Mouse (Mus musculus): Measurements from ENCODE around the gene Dppa4. TPM values are rescaled to one million over a fixed set of nuclear protein-coding genes. Genes with fewer than 3 reads are reported as not detected.

The Dppa4 gene
- not detected in 2 replicates for polyA plus RNA-seq (2012; rRNA removed)

DNA sequence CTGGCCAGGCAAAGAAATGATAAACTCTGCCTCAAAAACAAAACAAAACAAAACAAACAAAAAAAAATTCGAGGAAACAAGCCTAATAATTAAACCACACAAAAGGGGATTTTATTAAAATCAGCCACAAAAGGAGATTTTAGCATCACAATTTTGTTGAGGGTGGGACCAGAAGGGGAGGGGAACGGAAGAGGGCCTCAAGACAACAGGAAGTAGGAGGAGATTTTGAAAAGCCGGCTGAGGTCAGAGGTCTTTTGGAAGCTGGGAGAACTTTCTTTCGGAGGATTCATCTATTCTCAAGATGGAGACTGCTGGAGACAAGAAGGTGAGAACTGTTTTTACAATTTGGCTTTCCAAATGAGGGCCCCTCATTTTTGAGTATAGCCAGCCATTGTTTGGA, at the start of gene Dppa4:
Dppa4 (plus strand) TSS at position 217 of the 400 bp plus-strand sequence.
- DNase-seq = no peak
- TF ChIP-seq CTCF (IDR thresholded peaks at IDR 0.05; ENCODE audit: insufficient read depth, low read length) (no peak), POLR2A (IDR thresholded peaks at IDR 0.05; ENCODE audit: borderline replicate concordance, extremely low read depth, low read depth, low read length) (no peak)
- H3K4me1 ChIP-seq (ENCODE audit: control insufficient read depth, insufficient read depth, low read length) = no peaks in the 10 kb centered on the region
- whole genome bisulfite sequencing = 53% methylated on average over 4 of the region's 4 CpGs
- H3K4me3 ChIP-seq (replicated peaks; ENCODE audit: extremely low read depth, low read depth, low read length) = no peak within 1 kb of the TSS

DNA sequence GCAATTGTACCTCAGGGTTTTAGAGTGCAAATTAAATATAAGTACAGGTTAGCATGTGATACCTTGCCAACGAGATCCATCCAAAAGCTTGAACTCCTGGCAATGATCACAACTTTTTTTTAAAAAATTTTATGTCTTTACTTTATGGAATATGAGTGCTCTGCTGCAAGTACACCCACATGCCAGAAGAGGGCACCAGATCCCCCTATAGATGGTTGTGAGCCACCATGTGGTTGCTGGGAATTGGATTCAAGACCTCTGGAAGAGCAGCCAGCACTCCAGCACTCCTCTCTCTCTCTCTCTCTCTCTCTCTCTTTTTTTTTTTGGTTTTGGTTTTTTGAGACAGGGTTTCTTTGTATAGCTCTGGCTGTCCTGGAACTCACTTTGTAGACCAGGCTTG, 48.5 kb upstream of the Dppa4 start:
- WGBS = 83% methylated on average over 1 of the region's 1 CpGs
- Histone ChIP-seq H3K4me1 (ENCODE audit: control insufficient read depth, insufficient read depth, low read length) (no peaks in the 10 kb centered on the region), H3K4me3 (replicated peaks; ENCODE audit: extremely low read depth, low read depth, low read length) (no peak overlapping the region)
- DNase-seq = no peak
- TF ChIP-seq POLR2A (IDR thresholded peaks at IDR 0.05; ENCODE audit: borderline replicate concordance, extremely low read depth, low read depth, low read length) (no peak), CTCF (IDR thresholded peaks at IDR 0.05; ENCODE audit: insufficient read depth, low read length) (no peak)

DNA sequence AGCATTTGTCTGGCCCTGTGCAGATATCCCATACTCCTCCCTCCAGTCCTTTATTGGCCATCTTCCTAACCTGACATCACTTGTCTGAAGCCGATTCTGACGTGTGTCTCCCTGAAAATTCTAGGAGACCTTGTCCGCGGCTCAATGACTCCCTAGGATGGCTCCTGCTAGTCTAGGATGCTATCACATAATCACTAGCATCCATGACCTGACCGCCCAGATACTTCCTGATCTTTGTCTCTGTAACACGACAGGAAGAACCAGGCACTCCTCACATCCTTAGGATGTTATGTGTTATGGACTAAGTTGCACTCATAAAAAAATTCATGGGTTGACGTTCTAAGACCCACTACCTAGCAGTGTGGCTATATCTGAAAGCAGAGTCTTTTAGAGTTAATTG, 45.9 kb upstream of the Dppa4 start:
- Histone ChIP-seq H3K4me3 (replicated peaks; ENCODE audit: extremely low read depth, low read depth, low read length) (no peak overlapping the region), H3K4me1 (ENCODE audit: control insufficient read depth, insufficient read depth, low read length) (no peaks in the 10 kb centered on the region)
- TF ChIP-seq POLR2A (IDR thresholded peaks at IDR 0.05; ENCODE audit: borderline replicate concordance, extremely low read depth, low read depth, low read length) = no peak
- TF ChIP-seq CTCF (IDR thresholded peaks at IDR 0.05; ENCODE audit: insufficient read depth, low read length) = no peak
- 64% methylated on average over 7 of the region's 7 CpGs for WGBS
- DNase-seq = no peak

DNA sequence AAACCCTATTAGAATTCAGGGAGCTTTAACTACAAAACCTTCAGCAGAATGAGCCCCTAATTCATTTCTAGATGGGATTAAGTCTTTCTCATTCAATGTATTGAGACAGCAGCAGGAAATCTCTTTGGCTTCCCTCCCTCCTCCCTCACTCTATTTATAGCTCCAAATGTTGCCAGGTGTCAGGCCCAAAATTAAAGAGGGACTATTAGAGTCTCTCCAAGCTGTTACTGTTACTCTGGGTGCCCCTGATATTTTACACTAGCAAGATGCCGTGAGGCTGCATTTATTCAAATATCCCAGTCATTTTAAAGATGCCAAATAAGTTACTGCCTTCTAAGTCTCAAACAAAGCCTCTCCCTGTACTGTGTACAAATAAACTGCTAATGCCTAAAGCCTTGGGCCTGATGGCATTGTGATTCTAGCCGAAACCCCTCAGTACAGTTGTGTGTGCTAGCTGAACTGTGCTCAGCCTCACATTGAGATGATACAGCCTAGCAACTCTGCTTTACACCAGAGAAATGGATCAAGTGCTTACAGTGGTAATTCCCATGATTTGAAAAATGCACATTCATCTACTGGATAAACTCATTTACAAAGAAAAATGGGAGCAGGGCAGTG, 36.4 kb upstream of the Dppa4 start:
- TF ChIP-seq POLR2A (IDR thresholded peaks at IDR 0.05; ENCODE audit: borderline replicate concordance, extremely low read depth, low read depth, low read length) = no peak
- no peak for TF ChIP-seq CTCF (IDR thresholded peaks at IDR 0.05; ENCODE audit: insufficient read depth, low read length)
- Histone ChIP-seq H3K4me3 (replicated peaks; ENCODE audit: extremely low read depth, low read depth, low read length) (no peak overlapping the region), H3K4me1 (ENCODE audit: control insufficient read depth, insufficient read depth, low read length) (no peaks in the 10 kb centered on the region)
- 80% methylated on average over 2 of the region's 2 CpGs for WGBS
- no peak for DNase-seq

DNA sequence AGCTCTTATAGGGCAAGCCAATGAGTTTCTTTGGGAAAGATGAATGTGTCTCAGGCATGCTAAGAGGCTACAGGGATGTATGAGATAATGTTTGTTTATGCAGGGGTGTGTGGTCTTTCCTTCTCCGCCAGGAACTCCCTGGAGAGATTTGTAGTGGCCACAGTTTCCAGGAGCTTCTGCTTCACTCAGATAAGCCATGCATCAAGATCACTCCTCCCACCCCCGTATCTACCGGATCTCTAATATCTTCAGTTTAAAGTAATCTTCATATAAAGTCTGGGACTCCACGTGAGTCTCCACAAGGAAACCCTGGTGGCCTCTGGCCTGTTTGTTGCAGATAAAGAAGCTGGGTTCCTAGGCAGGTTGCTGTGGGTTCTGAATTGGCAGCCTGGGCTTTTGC, 30.7 kb upstream of the Dppa4 start:
- WGBS = 28% methylated on average over 4 of the region's 4 CpGs
- TF ChIP-seq POLR2A (IDR thresholded peaks at IDR 0.05; ENCODE audit: borderline replicate concordance, extremely low read depth, low read depth, low read length) = no peak
- no peak for TF ChIP-seq CTCF (IDR thresholded peaks at IDR 0.05; ENCODE audit: insufficient read depth, low read length)
- no peaks in the 10 kb centered on the region for H3K4me1 ChIP-seq (ENCODE audit: control insufficient read depth, insufficient read depth, low read length)
- no peak for DNase-seq
- no peak overlapping the region for H3K4me3 ChIP-seq (replicated peaks; ENCODE audit: extremely low read depth, low read depth, low read length)

DNA sequence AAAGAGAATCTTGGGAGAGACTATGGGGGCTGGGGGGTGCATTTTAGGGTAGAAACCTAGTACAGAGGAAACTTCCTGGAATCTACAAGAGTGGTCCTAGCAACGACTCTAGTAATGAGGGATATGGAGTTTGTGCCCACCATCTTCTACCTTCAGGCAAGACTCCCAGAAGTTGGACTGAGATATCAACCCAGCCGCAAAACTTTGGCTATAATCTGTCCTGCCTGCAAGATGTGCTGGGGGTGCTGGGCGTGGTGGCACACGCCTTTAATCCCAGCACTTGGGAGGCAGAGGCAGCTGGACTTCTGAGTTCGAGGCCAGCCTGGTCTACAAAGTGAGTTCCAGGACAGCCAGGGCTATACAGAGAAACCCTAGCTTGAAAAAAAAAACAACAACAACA, 28.9 kb upstream of the Dppa4 start:
- H3K4me3 ChIP-seq (replicated peaks; ENCODE audit: extremely low read depth, low read depth, low read length) = no peak overlapping the region
- H3K4me1 ChIP-seq (ENCODE audit: control insufficient read depth, insufficient read depth, low read length) = no peaks in the 10 kb centered on the region
- no peak for TF ChIP-seq CTCF (IDR thresholded peaks at IDR 0.05; ENCODE audit: insufficient read depth, low read length)
- no peak for TF ChIP-seq POLR2A (IDR thresholded peaks at IDR 0.05; ENCODE audit: borderline replicate concordance, extremely low read depth, low read depth, low read length)
- WGBS = 95% methylated on average over 5 of the region's 5 CpGs
- DNase-seq = no peak

DNA sequence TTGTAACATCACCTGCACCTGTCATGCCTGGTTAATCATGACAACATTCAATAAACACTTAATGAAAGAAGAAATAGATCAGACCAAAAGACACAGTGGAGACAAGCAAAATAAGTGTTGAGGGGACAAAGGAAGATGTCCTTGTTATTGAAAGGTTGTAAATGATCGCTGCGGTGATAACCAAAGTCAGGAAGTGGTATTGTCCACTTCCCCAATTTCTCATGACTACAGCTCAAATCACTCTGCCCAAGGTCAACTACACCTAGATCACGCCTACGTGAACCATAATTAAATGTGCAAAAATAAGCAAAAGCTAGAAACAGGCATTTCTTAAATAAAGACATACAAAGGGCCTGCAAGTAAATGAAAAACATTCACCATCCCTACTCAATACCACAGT, 24.0 kb upstream of the Dppa4 start:
- DNase-seq = no peak
- TF ChIP-seq CTCF (IDR thresholded peaks at IDR 0.05; ENCODE audit: insufficient read depth, low read length) (no peak), POLR2A (IDR thresholded peaks at IDR 0.05; ENCODE audit: borderline replicate concordance, extremely low read depth, low read depth, low read length) (no peak)
- no peaks in the 10 kb centered on the region for H3K4me1 ChIP-seq (ENCODE audit: control insufficient read depth, insufficient read depth, low read length)
- WGBS = 75% methylated on average over 4 of the region's 4 CpGs
- no peak overlapping the region for H3K4me3 ChIP-seq (replicated peaks; ENCODE audit: extremely low read depth, low read depth, low read length)

DNA sequence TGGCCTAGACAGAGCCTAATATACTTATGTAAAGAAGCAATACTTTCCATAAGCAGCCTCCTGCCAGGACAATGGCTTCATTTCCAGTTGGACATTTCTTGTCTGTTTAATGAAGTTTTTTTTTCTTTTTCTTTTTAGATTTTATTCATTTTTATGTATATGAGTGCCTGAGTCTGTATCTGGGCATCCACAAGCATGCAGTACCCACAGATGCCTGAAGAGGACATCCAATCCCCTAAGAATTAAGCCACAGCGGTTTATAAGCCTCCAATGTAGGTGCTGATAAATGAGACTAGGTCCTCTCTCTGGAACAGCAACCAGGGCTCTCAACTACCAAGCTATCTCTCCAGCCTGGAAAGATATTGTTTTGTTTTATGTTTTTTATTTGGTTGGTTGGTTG, 20.6 kb upstream of the Dppa4 start:
- no peak for DNase-seq
- no peak for TF ChIP-seq CTCF (IDR thresholded peaks at IDR 0.05; ENCODE audit: insufficient read depth, low read length)
- TF ChIP-seq POLR2A (IDR thresholded peaks at IDR 0.05; ENCODE audit: borderline replicate concordance, extremely low read depth, low read depth, low read length) = no peak
- 84% methylated on average over 1 of the region's 1 CpGs for WGBS
- Histone ChIP-seq H3K4me1 (ENCODE audit: control insufficient read depth, insufficient read depth, low read length) (no peaks in the 10 kb centered on the region), H3K4me3 (replicated peaks; ENCODE audit: extremely low read depth, low read depth, low read length) (no peak overlapping the region)

DNA sequence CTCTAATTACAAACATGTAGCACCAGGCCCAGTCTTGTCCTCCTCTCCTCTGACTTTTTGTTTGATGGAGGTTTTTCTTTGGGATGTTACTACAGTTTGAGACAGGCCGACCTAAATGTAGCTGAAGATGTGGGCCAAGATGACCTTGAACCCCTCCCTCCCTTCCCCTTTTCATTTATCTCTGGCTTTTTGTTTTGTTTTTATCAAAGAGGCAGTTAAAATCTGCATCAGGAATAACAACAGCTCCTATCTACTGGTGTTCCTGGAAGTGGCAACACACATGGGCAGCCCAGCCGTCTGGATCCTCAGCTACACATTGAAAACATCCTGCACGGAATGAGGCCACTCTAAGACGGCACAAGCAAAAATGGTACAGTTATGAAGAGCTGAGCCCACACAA, 17.7 kb upstream of the Dppa4 start:
- 56% methylated on average over 4 of the region's 4 CpGs for WGBS

DNA sequence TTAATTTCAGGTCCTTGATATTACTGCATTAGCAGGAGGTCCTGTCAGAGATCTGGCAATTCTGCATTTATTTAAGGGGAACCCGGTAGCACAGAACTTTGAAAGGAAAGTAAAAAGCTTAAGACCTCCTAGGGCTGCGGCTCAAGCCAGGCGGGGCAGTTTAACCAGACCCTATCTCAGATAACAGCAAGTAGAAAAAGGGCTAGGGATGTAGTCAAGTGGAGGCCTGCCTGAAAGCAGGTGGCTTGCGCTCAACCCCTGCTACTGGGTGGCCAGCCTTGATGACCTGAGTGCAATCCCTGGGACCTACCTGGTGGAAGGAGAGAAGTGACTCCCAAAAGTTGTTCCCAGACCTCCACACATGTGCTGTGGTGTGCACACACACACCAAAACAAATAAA, 6.6 kb upstream of the Dppa4 start:
- DNase-seq = no peak
- H3K4me1 ChIP-seq (ENCODE audit: control insufficient read depth, insufficient read depth, low read length) = no peaks in the 10 kb centered on the region
- 72% methylated on average over 4 of the region's 4 CpGs for WGBS
- no peak overlapping the region for H3K4me3 ChIP-seq (replicated peaks; ENCODE audit: extremely low read depth, low read depth, low read length)
- TF ChIP-seq POLR2A (IDR thresholded peaks at IDR 0.05; ENCODE audit: borderline replicate concordance, extremely low read depth, low read depth, low read length) (no peak), CTCF (IDR thresholded peaks at IDR 0.05; ENCODE audit: insufficient read depth, low read length) (no peak)

More for the DNA sequence above, 17.7 kb upstream of the Dppa4 start:
- Histone ChIP-seq H3K4me3 (replicated peaks; ENCODE audit: extremely low read depth, low read depth, low read length) (no peak overlapping the region), H3K4me1 (ENCODE audit: control insufficient read depth, insufficient read depth, low read length) (no peaks in the 10 kb centered on the region)
- TF ChIP-seq POLR2A (IDR thresholded peaks at IDR 0.05; ENCODE audit: borderline replicate concordance, extremely low read depth, low read depth, low read length) = no peak
- TF ChIP-seq CTCF (IDR thresholded peaks at IDR 0.05; ENCODE audit: insufficient read depth, low read length) = no peak
- DNase-seq = no peak

Data from lung, adult 2 months (tissue).